Mouse (Mus musculus) heart, embryonic 11.5 days (tissue): Measurements from ENCODE around the gene Gng8. TPM values are rescaled to one million over a fixed set of nuclear protein-coding genes. Genes with fewer than 3 reads are reported as not detected.

Source experiments
- ATAC-seq: fragments of 200-750 bp; cut with Nextera tagmentation; replicated peaks from 2 replicates; pipeline ENCODE4 v1.8.0; 2017; ENCODE audit warnings: moderate library complexity; ENCODE audit not compliant: insufficient number of reproducible peaks, low FRiP score, low TSS enrichment
- H3K27ac ChIP-seq: fragments of 300-500 bp; sonication (generic); 2 replicates; pipeline ENCODE4 v1.5.1; 2014; ENCODE audit warnings: mild to moderate bottlenecking, low read depth, low read length
- H3K27me3 ChIP-seq: fragments of 300-500 bp; sonication (generic); 2 replicates; pipeline ENCODE4 v1.6.1; 2014; ENCODE audit warnings: mild to moderate bottlenecking, low read length, mixed read lengths; ENCODE audit not compliant: control insufficient read depth, insufficient read depth
- H3K36me3 ChIP-seq: fragments of 300-500 bp; sonication (generic); 2 replicates; pipeline ENCODE4 v1.6.1; 2014; ENCODE audit warnings: mild to moderate bottlenecking, low read length, moderate library complexity, mixed read lengths; ENCODE audit not compliant: control insufficient read depth, insufficient read depth
- H3K4me1 ChIP-seq: fragments of 300-500 bp; sonication (generic); 2 replicates; pipeline ENCODE4 v1.6.1; 2014; ENCODE audit warnings: low read length; ENCODE audit not compliant: control insufficient read depth, insufficient read depth
- H3K4me2 ChIP-seq: fragments of 300-500 bp; sonication (generic); 2 replicates; pipeline ENCODE4 v1.6.1; 2014; ENCODE audit warnings: mild to moderate bottlenecking, moderate library complexity
- H3K4me3 ChIP-seq: fragments of 300-500 bp; sonication (generic); 2 replicates; pipeline ENCODE4 v1.5.1; 2014; ENCODE audit warnings: low read depth, low read length
- H3K9ac ChIP-seq: fragments of 300-500 bp; sonication (generic); 2 replicates; pipeline ENCODE4 v1.6.1; 2014; ENCODE audit warnings: mild to moderate bottlenecking, low read depth, low read length, moderate library complexity
- H3K9me3 ChIP-seq: fragments of 300-500 bp; sonication (generic); replicated peaks from 2 replicates; pipeline ENCODE4 v1.6.1; 2016; ENCODE audit warnings: low read length; ENCODE audit not compliant: control insufficient read depth
- WGBS: fragments of 180-500 bp; shearing (Covaris S2); extraction: QIAGEN DNeasy Blood & Tissue Kit; methylation state at CpG from one replicate; pipeline ENCODE4 v1.1.7; 2014; ENCODE audit not compliant: insufficient replicate concordance; 5-methylcytosine and 5-hydroxymethylcytosine counted together
- polyA plus RNA-seq: library from polyadenylated mRNA; unstranded; fragments of >200 nt; fragmentation: Nextera tagmentation; extraction: Ambion mirVana; gene quantifications from 2 replicates; pipeline ENCODE4 v1.2.1, GENCODE M21; 2014

The Gng8 gene
- polyA plus RNA-seq, 1 experiment from 2014 or later = 4.2 TPM

DNA sequence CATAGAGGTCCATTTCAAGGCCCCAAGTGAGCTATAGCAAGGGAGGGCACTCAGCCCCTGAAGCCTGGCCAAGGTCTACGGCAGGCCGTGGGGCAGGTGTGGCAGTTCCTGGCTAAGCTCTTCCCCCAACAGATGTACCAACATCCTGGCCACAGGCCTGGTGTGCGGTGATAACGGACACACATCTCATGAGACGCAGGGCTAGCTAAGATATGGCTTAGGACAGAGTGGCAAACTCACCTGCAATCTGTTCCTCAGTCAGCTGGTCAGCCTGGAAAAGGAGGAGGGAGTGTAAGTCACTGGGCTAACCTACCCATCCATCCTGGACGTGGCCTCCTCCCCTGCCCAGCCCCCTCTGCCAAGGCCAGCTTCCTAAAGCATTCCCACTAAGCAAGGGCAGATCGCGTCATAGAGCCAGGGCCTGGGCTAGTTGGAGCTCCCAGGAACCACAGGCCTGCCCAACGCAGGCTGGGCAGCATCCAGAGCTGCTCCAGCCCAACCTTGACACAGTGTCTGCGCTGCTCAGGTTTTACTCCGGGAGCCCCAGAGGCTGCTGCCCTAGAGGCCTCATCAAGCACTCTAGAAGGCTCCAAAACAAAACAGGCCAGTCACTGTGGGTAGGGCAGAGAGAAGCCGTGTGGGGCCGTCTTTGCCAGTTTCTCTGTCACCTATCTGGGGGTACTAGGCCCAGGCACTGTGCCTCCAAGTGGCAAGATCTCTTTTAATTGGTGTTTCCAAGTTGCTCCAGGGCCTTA is 28.0 kb downstream of the Gng8 start:
- H3K36me3 ChIP-seq = peaks cover 35% of the 10 kb centered on the region

DNA sequence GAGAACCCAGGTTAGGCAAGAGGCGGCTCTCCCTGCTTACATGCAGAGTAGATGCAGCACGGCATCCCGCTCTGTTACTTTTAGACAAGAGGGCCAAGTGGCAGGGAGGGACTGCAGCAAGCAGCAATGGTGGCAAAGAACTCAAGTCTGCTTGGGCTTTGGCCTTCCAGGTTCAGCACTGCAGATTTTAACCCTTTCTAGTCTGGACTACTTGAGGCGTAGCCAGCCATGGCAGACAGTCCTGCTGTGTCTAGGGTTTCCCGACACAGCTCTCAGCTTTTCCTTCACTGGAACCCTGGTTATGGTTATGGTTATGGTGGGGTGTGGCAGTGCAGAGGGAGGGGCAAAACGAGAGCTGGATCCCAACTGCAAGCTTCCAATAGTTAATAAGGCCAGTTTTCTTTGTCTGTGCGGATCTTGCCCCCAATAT is 28.6 kb downstream of the Gng8 start:
- Histone ChIP-seq H3K36me3 (peaks cover 33% of the 10 kb centered on the region), H3K4me1 (peaks cover 36% of the 10 kb centered on the region), H3K9me3 (no peaks in the 10 kb centered on the region), H3K4me2 (no peak overlapping the region; the same call in 1 of the 2 replicates), H3K27ac (no peak overlapping the region), H3K4me3 (no peak overlapping the region), H3K27me3 (no peaks in the 10 kb centered on the region), H3K9ac (no peak overlapping the region; the same call in 1 of the 2 replicates)
- 88% methylated on average over 7 of the region's 7 CpGs for WGBS
- ATAC-seq = no peak

More for the DNA sequence above, 28.0 kb downstream of the Gng8 start:
- Histone ChIP-seq H3K27me3 (no peaks in the 10 kb centered on the region), H3K9ac (no peak overlapping the region; the same call in 1 of the 2 replicates), H3K27ac (no peak overlapping the region), H3K4me2 (no peak overlapping the region), H3K9me3 (no peaks in the 10 kb centered on the region), H3K4me1 (peaks cover 36% of the 10 kb centered on the region), H3K4me3 (no peak overlapping the region)
- 76% methylated on average over 13 of the region's 13 CpGs for WGBS
- no peak for ATAC-seq

DNA sequence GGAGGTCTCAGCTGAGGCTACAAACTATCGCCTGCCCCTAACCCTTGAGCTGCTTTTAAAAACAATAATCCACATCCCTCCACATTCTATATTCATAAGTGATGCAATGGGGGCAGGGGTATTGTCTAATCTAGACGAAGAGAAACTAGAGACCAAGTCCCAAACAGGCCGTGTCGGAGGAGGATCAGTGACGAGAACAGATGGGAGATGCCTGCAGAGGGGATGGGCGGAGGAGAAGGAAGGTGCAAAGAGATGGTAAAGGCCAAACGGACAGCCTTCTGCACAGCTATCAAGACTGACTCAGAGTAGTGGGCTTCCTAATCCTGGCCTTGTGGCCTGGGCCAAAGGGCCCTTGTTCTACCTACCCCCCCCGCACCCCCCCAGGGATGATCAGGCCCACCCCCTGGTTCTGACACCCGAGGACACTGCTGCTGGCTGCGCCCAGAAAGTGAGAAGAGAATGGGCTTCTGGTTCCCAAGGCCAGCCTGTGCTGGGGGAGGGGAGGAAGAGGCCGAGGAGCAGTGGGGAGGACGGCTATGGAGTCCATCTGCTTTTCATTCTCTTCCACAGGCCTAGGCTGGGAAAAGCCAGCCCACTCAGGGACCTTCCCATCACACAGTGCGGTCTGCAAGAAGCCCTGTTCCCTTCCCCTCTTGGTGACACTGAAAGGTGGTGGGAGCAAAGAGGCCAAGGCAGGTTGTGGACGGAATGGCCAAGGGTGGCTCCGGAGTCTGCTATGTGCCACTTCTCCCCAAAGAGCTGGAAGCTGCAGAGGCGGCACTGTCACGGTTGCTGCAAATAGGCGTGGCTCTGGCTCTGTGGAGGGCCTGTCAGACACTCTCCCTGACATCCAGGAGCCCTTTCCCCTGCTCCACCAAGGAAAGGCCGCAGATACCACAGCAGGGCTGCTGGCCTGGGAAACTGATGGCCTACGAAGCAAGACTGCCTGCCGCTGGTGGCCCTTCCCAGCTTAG is 29.5 kb downstream of the Gng8 start:
- Histone ChIP-seq H3K36me3 (peaks cover 30% of the 10 kb centered on the region), H3K4me1 (peaks cover 36% of the 10 kb centered on the region), H3K4me3 (peak overlapping the region; percentile 85), H3K27ac (peak overlapping the region; percentile 41), H3K9ac (peak overlapping the region; percentile 93), H3K4me2 (peak overlapping the region; percentile 87), H3K27me3 (no peaks in the 10 kb centered on the region), H3K9me3 (no peaks in the 10 kb centered on the region)
- ATAC-seq = no peak
- 51% methylated on average over 21 of the region's 21 CpGs for WGBS

DNA sequence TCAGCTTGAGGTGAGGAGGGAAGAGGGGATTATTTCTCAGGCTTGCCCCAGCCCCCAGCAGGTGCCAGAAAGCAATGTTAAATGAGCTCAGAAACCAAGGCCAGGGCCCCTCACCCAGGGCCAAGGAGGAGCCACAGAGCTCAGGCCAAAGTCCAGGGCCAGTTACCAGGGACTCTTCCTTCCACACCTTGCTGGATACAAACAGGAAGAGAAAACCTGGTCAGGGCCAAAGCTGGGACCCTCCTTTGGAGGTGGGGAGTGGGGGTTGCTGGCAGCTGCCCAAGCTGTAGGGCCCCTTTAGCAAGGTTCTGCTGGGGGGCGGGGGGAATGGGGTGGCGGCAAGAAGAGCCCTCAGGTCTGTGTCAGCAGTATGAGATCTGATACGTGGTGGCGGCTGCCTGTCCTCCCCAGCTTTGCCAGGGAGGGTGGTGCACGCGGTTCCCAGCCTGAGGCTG is 30.3 kb downstream of the Gng8 start:
- H3K9me3 ChIP-seq = no peaks in the 10 kb centered on the region
- H3K9ac ChIP-seq = peak overlapping the region; percentile 93
- H3K4me1 ChIP-seq = peaks cover 36% of the 10 kb centered on the region
- H3K4me2 ChIP-seq = peak overlapping the region; percentile 87
- H3K27ac ChIP-seq = peak overlapping the region; percentile 41
- peaks cover 23% of the 10 kb centered on the region for H3K36me3 ChIP-seq
- H3K4me3 ChIP-seq = peak overlapping the region; percentile 85
- no peak for ATAC-seq
- WGBS = 38% methylated on average over 6 of the region's 6 CpGs
- no peaks in the 10 kb centered on the region for H3K27me3 ChIP-seq

DNA sequence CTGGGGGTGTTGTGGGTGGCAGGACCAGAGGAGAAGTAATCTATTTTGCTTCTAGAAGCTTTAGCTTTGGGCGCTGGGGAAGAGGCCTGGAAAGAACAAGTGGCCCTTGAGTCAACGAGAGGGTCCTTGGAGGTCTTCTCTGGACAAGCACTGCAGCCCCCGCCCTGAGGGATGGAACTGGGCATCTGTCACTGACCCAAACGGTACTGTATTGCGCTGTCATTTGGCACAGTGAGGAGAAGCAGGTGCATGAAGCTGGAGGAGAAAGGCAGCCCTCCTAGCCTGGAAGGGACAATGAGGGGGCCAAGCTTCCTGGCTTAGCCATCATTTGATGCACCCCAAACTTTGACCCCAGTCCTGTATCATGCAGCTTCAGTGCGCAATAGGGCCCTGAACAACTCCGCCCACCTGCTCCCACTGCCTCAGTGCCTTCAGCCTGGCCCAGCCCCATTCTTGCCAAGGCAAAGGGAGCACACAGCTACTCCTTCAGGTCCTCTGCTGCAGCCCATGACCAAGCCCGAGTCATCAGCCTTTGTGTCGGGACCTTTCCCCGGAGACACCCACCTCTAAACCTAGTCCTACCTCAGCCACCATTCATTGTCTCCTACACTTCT is 30.9 kb downstream of the Gng8 start:
- Histone ChIP-seq H3K27ac (0 out of 2 replicates have a peak overlapping the region, but pooled peaks have one; percentile 96), H3K4me3 (peak overlapping the region; percentile 85), H3K27me3 (no peaks in the 10 kb centered on the region), H3K4me2 (peak overlapping the region; percentile 87), H3K9ac (peak overlapping the region; percentile 93), H3K36me3 (peaks cover 19% of the 10 kb centered on the region), H3K9me3 (no peaks in the 10 kb centered on the region), H3K4me1 (peaks cover 36% of the 10 kb centered on the region)
- no peak for ATAC-seq
- WGBS = 51% methylated on average over 10 of the region's 10 CpGs

DNA sequence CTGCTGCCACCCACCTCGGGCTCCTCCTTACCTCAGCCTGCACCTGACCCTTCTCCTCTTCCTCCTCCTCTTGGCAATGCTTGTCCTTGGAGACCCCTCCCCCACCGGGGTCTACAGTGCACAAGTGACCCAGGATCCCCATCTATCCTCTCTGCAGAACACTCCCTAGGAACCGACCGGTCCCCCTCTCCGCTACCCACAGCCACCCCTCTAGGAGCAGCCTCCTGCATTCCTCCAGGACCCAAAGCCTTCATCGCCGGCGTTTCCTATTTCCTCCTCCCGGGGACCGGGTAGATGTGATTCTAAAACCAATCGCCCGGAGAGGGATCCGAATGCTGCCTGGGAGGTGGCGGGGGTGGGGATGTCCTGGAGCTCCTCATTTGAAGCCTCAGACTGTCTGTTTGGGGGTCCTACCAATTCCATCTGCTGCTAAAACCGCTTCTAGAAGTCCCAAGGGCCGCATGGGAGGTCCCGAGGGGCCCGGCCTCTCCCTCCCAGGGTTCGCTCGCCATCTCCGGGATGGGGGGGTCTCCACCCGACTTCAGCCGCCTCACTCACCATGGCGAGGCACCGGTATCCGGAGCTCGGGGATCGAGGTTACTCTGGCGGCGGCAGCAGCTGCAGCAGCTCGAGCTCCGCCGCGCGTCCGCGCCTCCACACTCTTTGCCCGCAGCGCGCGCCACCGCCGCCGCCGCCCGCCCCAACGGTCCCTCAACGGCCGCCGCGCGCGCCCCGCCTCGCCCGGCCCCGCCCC is 31.9 kb downstream of the Gng8 start:
- Histone ChIP-seq H3K27ac (peak overlapping the region; percentile 96), H3K4me3 (peak overlapping the region; percentile 85), H3K9me3 (no peaks in the 10 kb centered on the region), H3K36me3 (peaks cover 9% of the 10 kb centered on the region), H3K4me1 (peaks cover 31% of the 10 kb centered on the region), H3K4me2 (peak overlapping the region; percentile 87), H3K9ac (peak overlapping the region; percentile 93), H3K27me3 (no peaks in the 10 kb centered on the region)
- ATAC-seq = no peak
- WGBS = under 1% methylated on average over 46 of the region's 57 CpGs

DNA sequence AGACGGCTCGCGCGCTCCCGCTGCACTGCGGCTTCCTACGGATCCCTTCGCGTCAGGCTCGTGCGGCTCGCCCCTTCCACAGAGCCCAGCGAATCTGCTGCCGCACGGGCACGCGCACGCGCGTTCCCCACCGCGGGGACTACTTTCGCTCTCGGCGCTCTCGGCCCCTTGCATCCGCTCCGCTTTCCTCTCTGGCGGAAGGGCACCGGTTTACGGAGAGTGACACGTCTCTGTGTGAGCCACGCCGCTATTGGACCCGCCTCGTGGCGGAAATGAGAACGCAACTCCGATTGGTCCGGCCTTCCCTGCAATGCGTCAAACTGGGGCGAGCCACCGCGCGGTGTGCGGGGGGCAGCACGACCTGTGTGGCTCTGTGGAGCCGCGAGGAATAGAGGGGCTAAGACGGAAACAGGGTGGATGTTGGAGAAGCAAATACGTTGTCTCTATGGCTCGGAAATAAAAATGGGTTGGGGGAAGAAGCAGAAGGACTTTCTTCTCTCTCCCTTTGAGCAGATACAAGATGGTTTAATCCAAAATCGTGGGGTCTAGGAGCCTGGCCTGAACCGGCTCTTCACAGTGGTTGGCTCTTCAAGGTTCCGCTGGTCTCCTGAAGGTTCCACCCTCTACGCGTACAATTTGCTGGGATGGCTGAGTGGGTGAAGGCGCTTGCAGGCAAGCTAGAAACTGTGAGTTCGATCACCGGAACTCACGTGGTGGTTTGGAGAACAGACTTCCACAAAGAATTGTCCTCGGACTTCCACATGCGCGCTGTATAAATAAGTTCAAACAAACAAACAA is 32.6 kb downstream of the Gng8 start, which contains the start of gene Calm3:
Calm3 (minus strand) TSS at position 78 of the 798 bp plus-strand sequence.
- WGBS = 2% methylated on average over 64 of the region's 64 CpGs
- ATAC-seq = peak; percentile 94
- Histone ChIP-seq H3K4me2 (peak within 1 kb of the TSS; percentile 87), H3K27me3 (no peaks in the 10 kb centered on the region), H3K4me3 (peak within 1 kb of the TSS; percentile 85), H3K9ac (peak within 1 kb of the TSS; percentile 93), H3K27ac (peak within 1 kb of the TSS; percentile 96), H3K36me3 (peaks cover 2% of the 10 kb centered on the region; the same call in 1 of the 2 replicates), H3K9me3 (no peaks in the 10 kb centered on the region), H3K4me1 (peaks cover 31% of the 10 kb centered on the region)
